Mouse (Mus musculus) midbrain, postnatal 0 days (tissue): ENCODE data around the gene Eif4g3. TPM values are rescaled to one million over a fixed set of nuclear protein-coding genes. Genes with fewer than 3 reads are reported as not detected.
A peak's percentile ranks its signal among the peaks of the same experiment; 100 is the strongest.

Experiments
- ATAC-seq: fragments of 200-750 bp; cut with Nextera tagmentation; 2 replicates; pipeline ENCODE4 v1.8.0; 2017; ENCODE audit warnings: moderate number of reproducible peaks, mild to moderate bottlenecking, moderate TSS enrichment, moderate library complexity; ENCODE audit not compliant: low FRiP score
- DNase-seq: peaks from one replicate; pipeline ENCODE4 v3.0.0-alpha.2; 2015; ENCODE audit warnings: low spot score
- H3K27ac ChIP-seq: fragments of 300-500 bp; sonication (generic); 2 replicates; pipeline ENCODE4 v1.5.1; 2014; ENCODE audit warnings: low read depth, mild to moderate bottlenecking, low read length, mixed read lengths
- H3K27me3 ChIP-seq: fragments of 300-500 bp; sonication (generic); 2 replicates; pipeline ENCODE4 v1.6.1; 2014; ENCODE audit warnings: low read length, control low read depth, mixed read lengths; ENCODE audit not compliant: insufficient read depth
- H3K36me3 ChIP-seq: fragments of 300-500 bp; sonication (generic); 2 replicates; pipeline ENCODE4 v1.6.1; 2014; ENCODE audit warnings: low read length, control low read depth, mixed read lengths; ENCODE audit not compliant: insufficient read depth
- H3K4me1 ChIP-seq: fragments of 300-500 bp; sonication (generic); 2 replicates; pipeline ENCODE4 v1.6.1; 2014; ENCODE audit warnings: mild to moderate bottlenecking, control low read depth, antibody characterized with exemption, low read length, mixed read lengths; ENCODE audit not compliant: insufficient read depth
- H3K4me2 ChIP-seq: fragments of 300-500 bp; sonication (generic); 2 replicates; pipeline ENCODE4 v1.6.1; 2014; ENCODE audit warnings: low read depth, mild to moderate bottlenecking, low read length, mixed read lengths; ENCODE audit not compliant: poor library complexity, severe bottlenecking
- H3K4me3 ChIP-seq: fragments of 300-500 bp; sonication (generic); 2 replicates; pipeline ENCODE4 v1.5.1; 2014; ENCODE audit warnings: low read depth, mild to moderate bottlenecking, low read length, moderate library complexity
- H3K9ac ChIP-seq: fragments of 300-500 bp; sonication (generic); replicated peaks from 2 replicates; pipeline ENCODE4 v1.6.1; 2014; ENCODE audit warnings: mild to moderate bottlenecking, low read length, moderate library complexity, mixed read lengths; ENCODE audit not compliant: poor library complexity, severe bottlenecking
- H3K9me3 ChIP-seq: fragments of 300-500 bp; sonication (generic); 2 replicates; pipeline ENCODE4 v1.6.1; 2016; ENCODE audit warnings: low read length, control low read depth
- CTCF ChIP-seq: IDR thresholded peaks from 2 replicates; pipeline ENCODE4 v1.5.1; 2016; ENCODE audit warnings: antibody characterized with exemption, mild to moderate bottlenecking
- WGBS: fragments of 180-500 bp; shearing (Covaris S2); extraction: QIAGEN DNeasy Blood & Tissue Kit; methylation state at CpG from one replicate; pipeline ENCODE4 v1.1.7; 2014; 5-methylcytosine and 5-hydroxymethylcytosine counted together
- polyA plus RNA-seq: library from polyadenylated mRNA; unstranded; fragments of >200 nt; fragmentation: Nextera tagmentation; extraction: Ambion mirVana; gene quantifications from 2 replicates; pipeline ENCODE4 v1.2.1, GENCODE M21; 2015
- total RNA-seq: library from RNA; depleted of rRNA; stranded (reverse); fragments of >200 nt; gene quantifications from 2 replicates; pipeline ENCODE4 v1.2.3, GENCODE M21; 2014

Gene Eif4g3
- total and polyA plus RNA-seq, 2 experiments from 2014 or later = 42.4 to 92.2 TPM

DNA sequence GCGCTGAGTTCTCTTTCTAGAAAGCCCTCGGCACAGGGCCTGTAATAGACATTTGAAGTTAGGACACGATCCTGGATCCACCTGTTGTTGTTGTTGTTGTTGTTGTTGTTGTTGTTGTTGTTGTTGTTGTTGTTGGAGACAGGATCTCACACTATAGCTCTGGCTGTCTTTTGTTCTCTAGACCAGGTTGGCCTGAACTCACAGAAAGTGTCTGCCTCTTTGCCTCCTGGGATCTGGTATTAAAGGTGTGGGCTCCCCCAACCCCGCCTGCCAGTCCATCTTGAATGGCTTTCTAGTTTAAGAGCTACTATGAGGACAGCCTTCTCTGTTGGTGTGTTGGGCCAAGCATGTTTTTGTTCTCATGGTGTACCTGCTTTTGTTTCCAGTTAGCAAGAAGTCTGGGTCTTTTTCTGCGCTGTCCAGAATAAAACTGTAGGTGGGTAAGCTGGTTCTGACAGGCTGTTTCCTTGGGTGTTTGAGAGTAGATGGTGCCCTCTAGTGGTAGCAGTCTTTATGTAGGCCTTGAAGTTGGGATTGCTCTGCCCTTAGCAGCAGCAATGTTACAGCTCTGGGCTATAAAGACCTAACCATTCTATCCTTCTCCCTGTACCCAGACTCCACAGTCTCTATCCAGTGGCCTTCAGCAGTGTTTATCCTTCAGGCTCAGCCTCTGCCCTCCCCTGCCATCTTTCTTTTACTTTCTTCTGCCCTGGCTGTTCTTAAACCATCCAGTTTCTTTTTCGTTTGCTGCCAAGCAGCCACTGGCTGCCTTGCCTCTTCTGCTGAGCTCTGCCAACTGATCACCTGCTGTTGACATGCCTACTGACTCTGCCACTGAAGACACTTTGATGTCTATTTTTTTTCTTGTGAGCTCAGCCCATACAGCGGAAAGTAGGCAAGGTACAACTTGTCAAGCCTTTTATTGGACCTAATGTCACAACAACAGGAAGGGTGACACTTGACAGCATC, 114.9 kb downstream of the Eif4g3 start:
- Histone ChIP-seq H3K4me2 (no peak overlapping the region), H3K36me3 (peaks cover 39% of the 10 kb centered on the region), H3K27ac (0 out of 2 replicates have a peak overlapping the region, but pooled peaks have one; percentile 26), H3K27me3 (no peaks in the 10 kb centered on the region), H3K4me1 (no peaks in the 10 kb centered on the region), H3K9me3 (no peaks in the 10 kb centered on the region), H3K9ac (no peak overlapping the region), H3K4me3 (no peak overlapping the region)
- 78% methylated on average over 7 of the region's 7 CpGs for WGBS
- no peak for ATAC-seq
- peak; percentile 91 for DNase-seq
- TF ChIP-seq CTCF = peak; percentile 90

DNA sequence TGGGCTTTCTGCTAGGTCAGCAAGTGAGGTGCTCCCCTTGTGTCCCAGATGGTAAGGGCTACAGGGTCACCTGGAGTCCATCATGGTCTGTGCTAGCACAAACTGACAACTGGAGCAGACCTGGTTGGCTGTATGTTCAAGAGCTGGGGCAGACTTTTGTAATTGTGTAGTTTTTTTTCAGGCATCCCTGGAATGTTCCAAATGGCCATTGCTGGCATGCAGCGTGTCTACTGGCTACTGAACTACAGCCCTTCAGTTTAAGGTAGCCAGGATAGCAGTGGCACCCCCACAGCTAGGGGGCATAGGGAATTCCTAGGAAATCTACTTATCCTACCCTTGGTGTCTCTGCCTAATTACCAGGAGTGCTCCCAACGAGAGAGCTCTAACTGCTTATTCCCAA, 115.7 kb downstream of the Eif4g3 start:
- Histone ChIP-seq H3K9ac (no peak overlapping the region), H3K4me2 (no peak overlapping the region), H3K27ac (no peak overlapping the region), H3K4me1 (no peaks in the 10 kb centered on the region), H3K4me3 (no peak overlapping the region), H3K27me3 (no peaks in the 10 kb centered on the region), H3K9me3 (no peaks in the 10 kb centered on the region), H3K36me3 (peaks cover 36% of the 10 kb centered on the region)
- no peak for TF ChIP-seq CTCF
- 65% methylated on average over 2 of the region's 2 CpGs for WGBS
- ATAC-seq (no peak), DNase-seq (no peak)

DNA sequence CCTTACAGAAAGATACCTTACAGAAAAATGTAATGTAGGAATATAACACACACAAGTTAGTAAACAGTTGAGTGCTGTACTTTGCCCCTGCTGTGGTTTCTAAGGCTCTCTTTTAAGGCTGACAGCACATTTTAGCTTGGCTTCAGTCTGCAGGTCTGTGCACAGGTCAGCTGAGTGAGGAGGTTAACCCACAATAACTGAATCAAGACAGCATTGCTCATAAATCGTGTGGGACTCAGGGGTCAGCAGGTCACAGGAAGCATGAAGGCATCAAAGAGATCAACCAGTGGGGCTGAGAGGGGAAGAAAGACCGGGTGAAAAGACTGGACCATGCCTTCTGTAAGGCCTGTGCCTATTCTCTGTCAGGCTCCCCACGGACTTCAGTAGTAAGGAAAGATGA, 116.5 kb downstream of the Eif4g3 start:
- Histone ChIP-seq H3K9me3 (no peaks in the 10 kb centered on the region), H3K27me3 (no peaks in the 10 kb centered on the region), H3K36me3 (peaks cover 30% of the 10 kb centered on the region), H3K27ac (no peak overlapping the region), H3K4me1 (no peaks in the 10 kb centered on the region), H3K4me2 (no peak overlapping the region), H3K4me3 (no peak overlapping the region), H3K9ac (no peak overlapping the region)
- no peak for TF ChIP-seq CTCF
- WGBS = 49% methylated on average over 3 of the region's 3 CpGs
- ATAC-seq (no peak), DNase-seq (no peak)

DNA sequence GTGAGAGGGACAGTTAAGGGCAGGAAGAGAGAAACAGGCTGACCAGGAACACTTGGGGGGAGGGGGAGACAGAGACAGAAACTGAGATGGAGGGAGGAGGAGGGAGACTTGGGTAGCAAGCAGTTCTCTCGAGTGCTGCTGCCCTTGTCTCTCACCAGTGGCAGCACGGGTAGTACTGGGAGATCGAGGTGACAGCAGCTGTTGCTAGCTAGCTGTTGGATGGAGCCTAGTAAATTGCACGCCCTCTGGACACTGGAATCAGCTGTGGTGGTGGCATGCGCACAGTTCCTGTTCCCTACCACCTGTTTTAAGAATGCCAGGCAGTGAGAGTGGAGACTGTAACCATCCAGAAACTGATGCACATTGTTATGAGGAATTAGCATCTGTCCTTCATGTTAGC, 119.0 kb downstream of the Eif4g3 start:
- no peak overlapping the region for H3K4me2 ChIP-seq
- WGBS = 77% methylated on average over 5 of the region's 5 CpGs
- no peaks in the 10 kb centered on the region for H3K27me3 ChIP-seq
- no peak overlapping the region for H3K27ac ChIP-seq
- no peaks in the 10 kb centered on the region for H3K4me1 ChIP-seq
- H3K9ac ChIP-seq = no peak overlapping the region
- no peaks in the 10 kb centered on the region for H3K9me3 ChIP-seq
- no peak for TF ChIP-seq CTCF
- no peak for DNase-seq
- no peak overlapping the region for H3K4me3 ChIP-seq
- H3K36me3 ChIP-seq = peaks cover 20% of the 10 kb centered on the region
- ATAC-seq = no peak

DNA sequence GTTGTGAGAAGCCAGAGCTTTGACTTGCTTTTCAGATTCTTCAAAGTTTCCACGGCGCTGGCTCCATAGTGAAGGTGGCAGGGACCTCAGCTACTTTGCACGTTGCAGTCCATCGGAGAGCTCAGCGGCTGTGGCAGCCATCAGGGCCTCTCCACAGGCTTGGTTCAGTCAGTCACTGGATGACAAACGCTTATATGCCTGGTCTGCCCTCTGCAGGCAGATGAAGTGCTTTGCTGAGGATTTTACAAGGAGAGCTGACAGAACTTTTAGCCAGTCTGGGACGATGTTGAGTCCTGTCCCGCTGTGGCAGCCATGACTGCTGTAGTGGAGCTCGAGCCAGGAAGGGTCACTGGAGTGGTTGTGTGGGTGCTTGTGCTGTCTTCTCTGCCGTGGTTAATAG, 126.9 kb downstream of the Eif4g3 start:
- TF ChIP-seq CTCF = peak; percentile 77
- Histone ChIP-seq H3K36me3 (peaks cover 9% of the 10 kb centered on the region; the same call in 1 of the 2 replicates), H3K4me3 (no peak overlapping the region), H3K4me1 (no peaks in the 10 kb centered on the region), H3K27ac (no peak overlapping the region), H3K4me2 (no peak overlapping the region), H3K9me3 (no peaks in the 10 kb centered on the region), H3K27me3 (no peaks in the 10 kb centered on the region), H3K9ac (no peak overlapping the region)
- peak; percentile 73 for DNase-seq
- WGBS = 40% methylated on average over 10 of the region's 10 CpGs
- ATAC-seq = 0 out of 2 replicates have a peak, but pooled peaks have one; percentile 49

DNA sequence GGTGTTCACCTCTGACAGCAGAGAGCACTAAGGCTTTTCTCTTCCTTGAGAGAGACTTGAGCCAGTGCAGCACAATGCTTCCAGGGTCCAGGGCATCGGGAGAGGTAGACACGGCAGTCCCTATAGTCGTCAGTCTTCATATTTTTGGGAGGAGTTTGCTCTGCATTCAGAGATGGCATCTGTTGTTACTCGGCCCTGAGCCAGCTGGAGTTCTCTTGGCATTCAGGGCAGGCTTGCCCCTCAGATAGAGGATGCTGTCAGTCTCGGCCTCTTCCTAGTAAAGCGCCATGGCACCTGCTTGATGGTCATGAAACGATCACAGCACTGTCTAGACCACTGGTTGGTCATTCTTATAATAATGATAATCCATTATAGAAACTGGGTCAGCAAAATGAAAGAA, 131.2 kb downstream of the Eif4g3 start:
- no peak for TF ChIP-seq CTCF
- WGBS = 79% methylated on average over 7 of the region's 7 CpGs
- Histone ChIP-seq H3K9me3 (no peaks in the 10 kb centered on the region), H3K9ac (no peak overlapping the region), H3K4me2 (no peak overlapping the region), H3K4me1 (no peaks in the 10 kb centered on the region), H3K27ac (no peak overlapping the region), H3K27me3 (no peaks in the 10 kb centered on the region), H3K36me3 (peaks cover 13% of the 10 kb centered on the region), H3K4me3 (no peak overlapping the region)
- DNase-seq (peak; percentile 60), ATAC-seq (no peak)
